Comparison of ENCODE assay signal across 9 mouse cellular contexts in the genomic region with DNA sequence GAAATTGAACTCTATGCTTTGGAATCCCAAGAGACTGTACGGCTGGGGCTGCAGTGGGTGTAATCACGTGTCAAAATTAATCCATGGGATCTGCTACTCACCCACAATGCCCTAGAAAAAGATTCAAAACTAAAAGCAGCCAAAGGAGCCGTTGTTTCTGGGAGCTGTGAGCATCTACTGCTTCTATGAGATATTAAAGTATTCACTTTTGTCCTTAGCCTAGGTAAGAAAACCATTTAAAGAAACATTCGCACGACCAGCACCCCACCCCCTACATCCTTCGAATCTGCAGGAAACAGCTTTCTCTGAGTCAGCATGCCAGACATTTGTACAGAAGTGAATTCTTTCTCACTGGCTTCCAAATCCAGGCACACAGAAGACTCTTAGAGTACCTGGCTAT.
DNase-seq lines count a peak whose midpoint lies in the region; ATAC-seq and TF ChIP-seq lines count a peak whose summit lies in the region.
"Had no signal": no experiment of that assay in that cellular context is flagged by ENCODE, and none has a peak within 500 bp of the region (broad histone marks: within the 10 kb centered on the region; RNA-seq: fewer than 3 reads in every experiment).

No protein-coding gene starts in this region.

- no peak for DNase-seq in kidney, postnatal 14 days
- DNase-seq in G1E (ENCODE audit: low spot score): no peak
- DNase-seq in cerebellum, adult 8-10 months: no peak
- DNase-seq in forebrain, embryonic 10.5 days (ENCODE audit: extremely low spot score, low spot score): no peak
- DNase-seq: cerebellum, adult 11 months; layer of hippocampus, postnatal 36 days had no signal

- no peak for TF ChIP-seq POLR2A in embryonic fibroblast, embryonic 13.5 days (IDR thresholded peaks at IDR 0.05; ENCODE audit: low read depth, low read length)
- TF ChIP-seq POLR2A in myocyte (IDR thresholded peaks at IDR 0.05; ENCODE audit: insufficient read length, low read depth): no peak

- WGBS in kidney, embryonic 16.5 days: 57% methylated on average over 6 of the region's 6 CpGs
- WGBS in forebrain, embryonic 10.5 days: 87% methylated on average over 6 of the region's 6 CpGs

- H3K4me3 ChIP-seq in kidney, embryonic 16.5 days (ENCODE audit: low read length): no peak overlapping the region
- H3K4me3 ChIP-seq in G1E (ENCODE audit: low read depth, low read length): no peak overlapping the region
- H3K4me3 ChIP-seq in embryonic fibroblast, embryonic 13.5 days (ENCODE audit: insufficient read depth, low read length): no peak overlapping the region
- peak overlapping the region; percentile 3 for H3K4me3 ChIP-seq in myocyte
- H3K4me3 ChIP-seq in forebrain, embryonic 10.5 days: no peak overlapping the region

- no peak overlapping the region for H3K9ac ChIP-seq in kidney, embryonic 16.5 days (replicated peaks; ENCODE audit: low read length)

- no peaks in the 10 kb centered on the region for H3K27me3 ChIP-seq in kidney, embryonic 16.5 days (ENCODE audit: insufficient read depth, low read length)
- H3K27me3 ChIP-seq in G1E (ENCODE audit: insufficient read depth, low read length) (peaks cover 2% of the 10 kb centered on the region; the same call in 1 of the 2 replicates), myocyte (ENCODE audit: control insufficient read depth, insufficient read depth, insufficient read length) (no peaks in the 10 kb centered on the region)
- no peaks in the 10 kb centered on the region for H3K27me3 ChIP-seq in forebrain, embryonic 10.5 days (ENCODE audit: poor library complexity, severe bottlenecking)

- H3K79me2 ChIP-seq in myocyte (ENCODE audit: control insufficient read depth, insufficient read depth): peaks cover 35% of the 10 kb centered on the region

- ATAC-seq in kidney, embryonic 16.5 days (ENCODE audit: low FRiP score, low TSS enrichment): 0 out of 2 replicates have a peak, but pooled peaks have one; percentile 4
- ATAC-seq in G1E (ENCODE audit: extremely low read depth, insufficient number of reproducible peaks, low FRiP score, poor library complexity, severe bottlenecking): peak; percentile 28

- TF ChIP-seq CTCF in G1E (IDR thresholded peaks at IDR 0.05; ENCODE audit: low read depth, low read length): no peak
- no peak for TF ChIP-seq CTCF in embryonic fibroblast, embryonic 13.5 days (IDR thresholded peaks at IDR 0.05; ENCODE audit: borderline replicate concordance, insufficient read depth, low read length)

- H3K36me3 ChIP-seq in kidney, embryonic 16.5 days (ENCODE audit: insufficient read depth, low read length): no peaks in the 10 kb centered on the region
- no peaks in the 10 kb centered on the region for H3K36me3 ChIP-seq in G1E (replicated peaks)
- no peaks in the 10 kb centered on the region for H3K36me3 ChIP-seq in myocyte (ENCODE audit: control insufficient read depth, insufficient read depth)
- H3K36me3 ChIP-seq in forebrain, embryonic 10.5 days (replicated peaks): no peaks in the 10 kb centered on the region

- no peak overlapping the region for H3ac ChIP-seq in myocyte (ENCODE audit: control insufficient read depth, insufficient read length)

- H3K27ac ChIP-seq in kidney, embryonic 16.5 days (ENCODE audit: low read length): no peak overlapping the region
- H3K27ac ChIP-seq in embryonic fibroblast, embryonic 13.5 days (ENCODE audit: insufficient read depth, low read length): peak overlapping the region; percentile 86
- H3K27ac ChIP-seq in forebrain, embryonic 10.5 days: no peak overlapping the region

- no peak overlapping the region for H3K4me2 ChIP-seq in kidney, embryonic 16.5 days (replicated peaks; ENCODE audit: low read depth, low read length)
- H3K4me2 ChIP-seq in myocyte (ENCODE audit: low read depth): peak overlapping the region; percentile 90

- peaks cover 11% of the 10 kb centered on the region for H3K4me1 ChIP-seq in kidney, embryonic 16.5 days (ENCODE audit: insufficient read depth, low read length)
- H3K4me1 ChIP-seq in G1E (ENCODE audit: insufficient read depth, low read depth, low read length): peaks cover 36% of the 10 kb centered on the region
- H3K4me1 ChIP-seq in embryonic fibroblast, embryonic 13.5 days (ENCODE audit: control insufficient read depth, insufficient read depth, low read length): peaks cover 10% of the 10 kb centered on the region; the same call in 1 of the 2 replicates
- peaks cover 3% of the 10 kb centered on the region; the same call in 1 of the 2 replicates for H3K4me1 ChIP-seq in forebrain, embryonic 10.5 days

- no peaks in the 10 kb centered on the region for H3K9me3 ChIP-seq in kidney, embryonic 16.5 days (ENCODE audit: low read length)
- no peaks in the 10 kb centered on the region for H3K9me3 ChIP-seq in G1E (replicated peaks)
- H3K9me3 ChIP-seq in forebrain, embryonic 10.5 days: no peaks in the 10 kb centered on the region

TF ChIP-seq in myocyte, 11 proteins besides CTCF, POLR2A, EP300 and RAD21:
- TF ChIP-seq USF1 (IDR thresholded peaks at IDR 0.05; ENCODE audit: low read depth) (peak; percentile 52), MYOG (IDR thresholded peaks at IDR 0.05; ENCODE audit: control insufficient read depth in 1 of 3, insufficient read depth in 1 of 3, insufficient read length in 2 of 3, low read depth in 2 of 3) (no peak)
